Comparison of ENCODE assay signal across 13 mouse cellular contexts in genomic region chr13:97676536-97677048, GRCm38 (mm10).
DNase-seq lines count a peak whose midpoint lies in the region; ATAC-seq lines count a peak whose summit lies in the region.
"Had no signal": no experiment of that assay in that cellular context is flagged by ENCODE, and none has a peak within 500 bp of the region (broad histone marks: within the 10 kb centered on the region; RNA-seq: fewer than 3 reads in every experiment).

No protein-coding gene starts in this region.

- no peaks in the 10 kb centered on the region for H3K36me3 ChIP-seq in forebrain, embryonic 14.5 days (ENCODE audit: control insufficient read depth, insufficient read depth, low read length)
- H3K36me3 ChIP-seq in forebrain, embryonic 11.5 days (ENCODE audit: control insufficient read depth, insufficient read depth, low read length), result no peaks in the 10 kb centered on the region
- no peaks in the 10 kb centered on the region for H3K36me3 ChIP-seq in heart, embryonic 10.5 days
- H3K36me3 ChIP-seq: forebrain, embryonic 15.5 days; hindbrain, embryonic 12.5 days; midbrain, embryonic 15.5 days had no signal

- H3K9me3 ChIP-seq in forebrain, embryonic 14.5 days (replicated peaks; ENCODE audit: control insufficient read depth, low read length), result no peaks in the 10 kb centered on the region
- H3K9me3 ChIP-seq in forebrain, embryonic 11.5 days (ENCODE audit: control insufficient read depth, low read length), result no peaks in the 10 kb centered on the region
- H3K9me3 ChIP-seq in heart, embryonic 10.5 days, result no peaks in the 10 kb centered on the region
- H3K9me3 ChIP-seq: forebrain, embryonic 15.5 days; hindbrain, embryonic 12.5 days; midbrain, embryonic 15.5 days had no signal

- H3K27ac ChIP-seq in forebrain, embryonic 14.5 days (ENCODE audit: low read depth, low read length), result no peak overlapping the region
- no peak overlapping the region for H3K27ac ChIP-seq in forebrain, embryonic 11.5 days (ENCODE audit: low read depth, low read length)
- H3K27ac ChIP-seq in heart, embryonic 10.5 days, result 0 out of 2 replicates have a peak overlapping the region, but pooled peaks have one; percentile 42
- H3K27ac ChIP-seq: forebrain, embryonic 15.5 days; hindbrain, embryonic 12.5 days; midbrain, embryonic 15.5 days had no signal

- H3K27me3 ChIP-seq in forebrain, embryonic 14.5 days (replicated peaks; ENCODE audit: control insufficient read depth, insufficient read depth, low read length), result no peaks in the 10 kb centered on the region
- no peaks in the 10 kb centered on the region for H3K27me3 ChIP-seq in forebrain, embryonic 11.5 days (ENCODE audit: control insufficient read depth, insufficient read depth, low read length)
- 0 out of 2 replicates have a peak, but pooled peaks cover 7% of the 10 kb centered on the region for H3K27me3 ChIP-seq in heart, embryonic 10.5 days (ENCODE audit: insufficient read depth, poor library complexity, severe bottlenecking)
- H3K27me3 ChIP-seq: forebrain, embryonic 15.5 days; hindbrain, embryonic 12.5 days; midbrain, embryonic 15.5 days; Patski had no signal

- H3K4me2 ChIP-seq in forebrain, embryonic 14.5 days (ENCODE audit: low read length), result no peak overlapping the region
- no peak overlapping the region for H3K4me2 ChIP-seq in forebrain, embryonic 11.5 days (ENCODE audit: low read depth, low read length, severe bottlenecking)
- H3K4me2 ChIP-seq: forebrain, embryonic 15.5 days; hindbrain, embryonic 12.5 days; midbrain, embryonic 15.5 days had no signal

- DNase-seq in forebrain, embryonic 14.5 days (ENCODE audit: low spot score), result peak; percentile 48
- DNase-seq in forebrain, embryonic 11.5 days (ENCODE audit: low spot score), result no peak
- DNase-seq in ovary, postnatal 14 days (ENCODE audit: low spot score), result peak; percentile 22
- DNase-seq in ovary, adult 18-20 months (ENCODE audit: low spot score), result no peak
- DNase-seq in heart, embryonic 10.5 days (ENCODE audit: low spot score), result no peak
- DNase-seq in spleen, postnatal 14 days (ENCODE audit: low spot score in 2 of 2), result no peak
- no peak for DNase-seq in left cerebral cortex, adult 8-10 months (ENCODE audit: low spot score in 2 of 2)
- no peak for DNase-seq in thymus, postnatal 36 days
- DNase-seq: cerebellum, adult 18-20 months had no signal

- H3K4me1 ChIP-seq in forebrain, embryonic 14.5 days (ENCODE audit: control insufficient read depth, insufficient read depth, low read length), result peaks cover 6% of the 10 kb centered on the region; the same call in 1 of the 2 replicates
- no peaks in the 10 kb centered on the region for H3K4me1 ChIP-seq in forebrain, embryonic 11.5 days (replicated peaks; ENCODE audit: control insufficient read depth, insufficient read depth, low read length)
- peaks cover 40% of the 10 kb centered on the region for H3K4me1 ChIP-seq in heart, embryonic 10.5 days
- H3K4me1 ChIP-seq: forebrain, embryonic 15.5 days had no signal

- H3K9ac ChIP-seq in forebrain, embryonic 14.5 days (ENCODE audit: low read length), result no peak overlapping the region
- H3K9ac ChIP-seq in forebrain, embryonic 11.5 days (ENCODE audit: low read length), result no peak overlapping the region
- H3K9ac ChIP-seq: forebrain, embryonic 15.5 days; hindbrain, embryonic 12.5 days; midbrain, embryonic 15.5 days had no signal

- no peak overlapping the region for H3K4me3 ChIP-seq in forebrain, embryonic 14.5 days (ENCODE audit: low read depth, low read length)
- no peak overlapping the region for H3K4me3 ChIP-seq in forebrain, embryonic 11.5 days (ENCODE audit: low read depth, low read length)
- no peak overlapping the region for H3K4me3 ChIP-seq in heart, embryonic 10.5 days
- H3K4me3 ChIP-seq: forebrain, embryonic 15.5 days; hindbrain, embryonic 12.5 days; midbrain, embryonic 15.5 days had no signal

- WGBS in forebrain, embryonic 14.5 days, result 55% methylated on average over 8 of the region's 8 CpGs
- WGBS in forebrain, embryonic 11.5 days, result 76% methylated on average over 8 of the region's 8 CpGs
- WGBS in heart, embryonic 10.5 days, result 48% methylated on average over 8 of the region's 8 CpGs

- no peak; the same call in 1 of the 2 replicates for ATAC-seq in forebrain, embryonic 14.5 days
- no peak for ATAC-seq in forebrain, embryonic 11.5 days (replicated peaks; ENCODE audit: low FRiP score)
- ATAC-seq: forebrain, embryonic 15.5 days; midbrain, embryonic 15.5 days; Patski had no signal

Comparison
In these comparisons a context has a peak if more than half of its experiments do, and no peak if none do; other contexts are left out.
1. DNase-seq: peak in forebrain, embryonic 14.5 days (single experiment) and ovary, postnatal 14 days (single experiment); none in forebrain, embryonic 11.5 days (single experiment), ovary, adult 18-20 months (single experiment), heart, embryonic 10.5 days (single experiment), spleen, postnatal 14 days (0 of 2), left cerebral cortex, adult 8-10 months (0 of 2) and thymus, postnatal 36 days (0 of 2).